Mouse (Mus musculus): ENCODE results near the gene Dync1li1. TPM values are rescaled to one million over a fixed set of nuclear protein-coding genes. Genes with fewer than 3 reads are reported as not detected.
A peak's percentile ranks its signal among the peaks of the same experiment; 100 is the strongest.

Dync1li1 gene
- polyA plus RNA-seq, 1 experiment from 2014 or later: 110 TPM

DNA sequence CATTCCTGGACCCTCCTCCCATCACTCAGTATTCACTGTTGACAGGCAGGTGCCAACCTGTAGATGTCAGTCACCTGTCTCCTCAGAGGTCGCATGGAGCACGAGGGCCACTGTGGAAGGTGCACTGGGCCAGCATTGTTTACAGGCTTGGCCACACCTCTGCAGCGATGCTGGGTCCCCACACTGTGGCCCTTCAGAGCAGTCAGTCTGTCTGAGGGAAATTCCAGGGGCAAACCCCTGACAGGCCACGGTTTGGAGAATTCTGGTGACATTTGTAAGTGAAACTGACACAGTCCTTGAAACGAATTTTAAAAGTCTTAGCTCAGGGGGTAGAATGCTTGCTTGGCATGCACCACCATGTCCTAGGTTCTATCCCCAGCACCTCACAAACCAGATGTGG, 71.8 kb downstream of the Dync1li1 start:
- no peak for ATAC-seq (replicated peaks)
- H3K9me3 ChIP-seq: no peaks in the 10 kb centered on the region
- H3K27me3 ChIP-seq: no peaks in the 10 kb centered on the region
- H3K4me1 ChIP-seq: no peaks in the 10 kb centered on the region
- no peak overlapping the region for H3K9ac ChIP-seq (replicated peaks)
- 81% methylated on average over 5 of the region's 5 CpGs for WGBS
- H3K4me2 ChIP-seq (replicated peaks): no peak overlapping the region
- H3K27ac ChIP-seq (replicated peaks): no peak overlapping the region
- H3K4me3 ChIP-seq: no peak overlapping the region
- no peaks in the 10 kb centered on the region for H3K36me3 ChIP-seq

DNA sequence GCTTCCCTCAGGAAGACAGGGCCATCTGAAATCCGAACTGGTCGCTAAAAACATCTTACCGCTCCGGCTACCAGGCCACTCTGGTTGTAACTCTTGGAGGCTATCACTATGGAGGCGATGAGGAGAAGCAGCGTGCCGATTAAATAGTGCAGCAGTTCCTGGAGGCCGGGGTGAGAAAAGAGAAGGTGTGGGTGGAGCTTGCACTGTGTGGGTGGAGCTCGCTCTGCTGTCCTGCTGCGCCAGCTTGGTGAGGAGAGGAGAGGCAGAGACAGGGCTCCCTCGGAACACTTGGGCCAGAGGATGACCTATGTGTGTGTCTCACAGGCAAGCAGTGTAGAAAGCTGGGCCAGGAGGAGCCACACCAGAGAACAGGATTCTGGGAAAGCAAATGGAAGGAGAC, 73.3 kb downstream of the Dync1li1 start:
- H3K9me3 ChIP-seq: no peaks in the 10 kb centered on the region
- 77% methylated on average over 11 of the region's 11 CpGs for WGBS
- no peak overlapping the region for H3K9ac ChIP-seq (replicated peaks)

DNA sequence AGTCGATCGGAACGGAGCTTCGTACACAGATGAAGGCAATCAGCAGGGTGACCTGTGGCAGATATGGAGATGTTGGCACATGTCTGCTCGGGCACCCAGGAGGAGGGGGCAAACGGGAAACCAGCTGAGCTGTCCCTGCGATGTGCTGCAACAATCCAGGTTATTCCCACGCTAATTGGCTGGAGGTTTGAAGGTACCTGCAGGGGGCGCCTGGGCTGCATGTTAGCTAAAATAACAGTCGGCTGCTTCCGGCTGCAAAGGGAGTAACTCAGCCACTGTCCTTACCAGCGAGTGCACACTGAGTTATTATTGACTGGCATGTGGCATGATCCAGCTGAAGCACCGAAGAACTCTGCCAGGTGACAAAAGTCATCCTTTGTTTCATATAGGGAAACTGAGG, 74.8 kb downstream of the Dync1li1 start:
- no peaks in the 10 kb centered on the region for H3K36me3 ChIP-seq
- WGBS: 57% methylated on average over 13 of the region's 13 CpGs
- no peaks in the 10 kb centered on the region for H3K9me3 ChIP-seq

More for the DNA sequence above, 73.3 kb downstream of the Dync1li1 start:
- Histone ChIP-seq H3K4me2 (replicated peaks) (no peak overlapping the region), H3K27me3 (no peaks in the 10 kb centered on the region), H3K4me3 (no peak overlapping the region), H3K4me1 (peaks cover 4% of the 10 kb centered on the region), H3K36me3 (no peaks in the 10 kb centered on the region), H3K27ac (replicated peaks) (no peak overlapping the region)
- ATAC-seq (replicated peaks): no peak

DNA sequence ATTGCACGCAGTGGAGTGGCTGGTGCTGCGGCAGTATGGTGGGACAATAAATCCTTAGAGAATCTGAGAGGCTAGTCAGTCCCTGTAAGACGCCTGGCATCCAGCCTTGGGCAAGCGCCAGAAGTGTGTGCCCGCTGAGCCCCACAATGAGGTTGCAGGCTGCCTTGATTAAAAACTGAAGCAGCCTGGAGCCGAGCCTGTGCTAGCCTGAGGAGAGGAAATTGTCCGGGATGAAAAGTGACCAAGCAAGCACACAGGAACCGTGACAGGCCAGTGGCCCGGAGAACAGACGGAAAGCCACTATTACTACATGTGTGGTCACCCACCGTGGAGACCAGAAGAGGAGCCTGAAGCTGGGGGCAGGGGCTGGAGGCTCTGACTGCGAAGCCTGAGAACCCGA, 78.4 kb downstream of the Dync1li1 start:
- H3K27ac ChIP-seq (replicated peaks): peak overlapping the region; percentile 41; the same call in 1 of the 2 replicates
- H3K4me1 ChIP-seq: peaks cover 16% of the 10 kb centered on the region
- WGBS: 23% methylated on average over 13 of the region's 13 CpGs
- H3K4me3 ChIP-seq: no peak overlapping the region
- H3K9ac ChIP-seq (replicated peaks): no peak overlapping the region
- no peak overlapping the region for H3K4me2 ChIP-seq (replicated peaks)
- no peaks in the 10 kb centered on the region for H3K27me3 ChIP-seq
- no peaks in the 10 kb centered on the region for H3K36me3 ChIP-seq
- H3K9me3 ChIP-seq: no peaks in the 10 kb centered on the region
- ATAC-seq (replicated peaks): peak; percentile 84

More for the DNA sequence above, 74.8 kb downstream of the Dync1li1 start:
- Histone ChIP-seq H3K4me2 (replicated peaks) (no peak overlapping the region), H3K27me3 (no peaks in the 10 kb centered on the region), H3K4me3 (no peak overlapping the region), H3K9ac (replicated peaks) (no peak overlapping the region), H3K4me1 (peaks cover 16% of the 10 kb centered on the region), H3K27ac (replicated peaks) (no peak overlapping the region)
- ATAC-seq (replicated peaks): no peak

DNA sequence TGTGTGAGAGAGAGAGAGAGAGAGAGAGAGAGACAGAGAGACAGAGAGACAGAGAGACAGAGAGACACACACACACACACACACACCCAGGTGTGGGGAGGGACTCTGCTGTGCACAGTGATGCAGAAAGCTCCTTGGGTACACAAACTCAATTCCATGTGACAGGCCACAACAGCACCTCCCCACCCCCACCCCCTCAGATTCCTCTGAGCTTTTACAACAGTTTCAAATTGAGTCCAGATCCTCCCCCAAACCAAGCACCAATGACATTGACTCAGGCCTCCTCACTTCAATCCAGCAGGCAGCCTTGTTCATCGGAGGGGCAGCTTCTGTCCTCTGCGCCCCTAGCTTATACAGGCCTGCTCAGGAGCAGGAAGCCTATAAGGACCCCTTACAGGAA, 78.9 kb downstream of the Dync1li1 start:
- no peak overlapping the region for H3K9ac ChIP-seq (replicated peaks)
- H3K9me3 ChIP-seq: no peaks in the 10 kb centered on the region
- no peaks in the 10 kb centered on the region for H3K27me3 ChIP-seq
- H3K4me3 ChIP-seq: no peak overlapping the region
- peak; percentile 23 for ATAC-seq (replicated peaks)
- no peaks in the 10 kb centered on the region for H3K36me3 ChIP-seq
- WGBS: 83% methylated on average over 2 of the region's 2 CpGs
- no peak overlapping the region for H3K4me2 ChIP-seq (replicated peaks)
- no peak overlapping the region for H3K27ac ChIP-seq (replicated peaks)
- peaks cover 16% of the 10 kb centered on the region for H3K4me1 ChIP-seq

DNA sequence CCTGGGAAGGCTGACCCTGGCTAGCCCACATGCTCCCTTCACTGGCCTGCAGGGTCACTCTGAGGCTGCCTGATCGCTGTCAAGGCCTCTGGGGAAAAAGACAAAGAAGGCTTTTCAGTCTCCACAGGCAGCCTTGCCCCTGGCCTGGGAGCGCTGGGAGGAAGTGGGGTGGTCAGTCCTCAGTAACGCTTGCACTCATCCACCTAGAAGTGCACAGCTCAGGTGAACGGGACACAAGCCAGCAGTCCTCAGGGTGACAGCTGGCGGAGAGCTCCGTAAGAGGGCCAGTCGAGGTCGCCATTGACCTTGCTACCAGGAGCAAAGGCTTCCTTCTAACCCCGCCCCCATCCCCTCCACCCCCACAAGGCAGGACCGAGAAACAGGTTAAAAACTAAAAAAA, 79.5 kb downstream of the Dync1li1 start:
- no peak overlapping the region for H3K9ac ChIP-seq (replicated peaks)
- ATAC-seq (replicated peaks): no peak
- H3K9me3 ChIP-seq: no peaks in the 10 kb centered on the region
- WGBS: 62% methylated on average over 10 of the region's 10 CpGs
- H3K4me3 ChIP-seq: no peak overlapping the region
- H3K27me3 ChIP-seq: no peaks in the 10 kb centered on the region
- H3K4me2 ChIP-seq (replicated peaks): no peak overlapping the region
- no peaks in the 10 kb centered on the region for H3K36me3 ChIP-seq
- H3K4me1 ChIP-seq: peaks cover 16% of the 10 kb centered on the region
- H3K27ac ChIP-seq (replicated peaks): no peak overlapping the region

DNA sequence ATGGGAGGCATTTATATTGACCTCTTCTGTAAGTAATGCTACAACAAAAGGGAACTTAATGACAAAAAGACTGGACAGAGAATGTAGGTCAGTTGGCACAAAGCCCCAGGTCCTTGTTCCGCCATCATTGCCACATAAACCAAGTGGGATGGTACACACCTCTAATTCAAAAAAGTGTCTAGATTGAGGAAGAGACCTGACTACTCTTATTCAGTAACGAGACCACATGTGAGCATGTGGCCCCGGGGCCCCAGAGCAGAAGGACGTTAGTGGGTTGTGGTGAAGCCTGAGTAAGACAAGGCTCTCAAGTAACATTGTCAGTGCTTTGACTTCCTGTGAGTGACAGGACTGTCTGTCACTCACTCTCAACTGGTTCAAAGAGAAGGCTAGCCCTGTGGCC, 81.6 kb downstream of the Dync1li1 start:
- Histone ChIP-seq H3K9me3 (no peaks in the 10 kb centered on the region), H3K36me3 (no peaks in the 10 kb centered on the region), H3K27ac (replicated peaks) (no peak overlapping the region), H3K4me3 (no peak overlapping the region), H3K4me2 (replicated peaks) (no peak overlapping the region), H3K27me3 (no peaks in the 10 kb centered on the region), H3K4me1 (peaks cover 16% of the 10 kb centered on the region), H3K9ac (replicated peaks) (no peak overlapping the region)
- WGBS: 83% methylated on average over 4 of the region's 4 CpGs
- ATAC-seq (replicated peaks): no peak

DNA sequence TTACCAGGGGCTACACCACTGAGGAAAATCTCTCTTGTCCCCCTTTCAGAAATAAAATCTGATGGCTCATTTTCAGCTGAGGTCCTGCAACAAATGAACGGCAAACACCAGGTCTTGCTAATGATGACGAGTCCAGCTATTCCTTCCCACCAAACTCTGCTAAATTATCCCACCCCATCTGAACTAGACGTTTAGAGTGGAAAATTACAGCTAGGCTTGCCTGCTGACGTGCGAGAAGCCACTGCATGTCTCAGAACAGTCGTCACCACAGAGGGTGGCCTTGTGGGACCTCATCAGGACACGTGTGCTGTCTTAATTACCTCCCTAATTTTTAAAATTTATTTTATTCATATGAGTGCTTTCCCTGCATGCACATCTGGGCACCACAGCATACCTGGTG, 83.0 kb downstream of the Dync1li1 start:
- no peak overlapping the region for H3K4me2 ChIP-seq (replicated peaks)
- no peaks in the 10 kb centered on the region for H3K9me3 ChIP-seq
- no peaks in the 10 kb centered on the region for H3K27me3 ChIP-seq
- H3K36me3 ChIP-seq: no peaks in the 10 kb centered on the region
- peaks cover 15% of the 10 kb centered on the region for H3K4me1 ChIP-seq
- no peak overlapping the region for H3K9ac ChIP-seq (replicated peaks)
- H3K27ac ChIP-seq (replicated peaks): no peak overlapping the region
- no peak for ATAC-seq (replicated peaks)
- H3K4me3 ChIP-seq: no peak overlapping the region
- WGBS: 87% methylated on average over 7 of the region's 7 CpGs

Other genes with a start within 250 kb of the Dync1li1 start
- not detected in 2 replicates for gene Ccr4, start 183.9 kb upstream of the Dync1li1 start, polyA plus RNA-seq (2015; fragmentation: Nextera tagmentation; extraction: Ambion mirVana)
- not detected in 2 replicates for gene C130032M10Rik, start 173.1 kb upstream of the Dync1li1 start, polyA plus RNA-seq (2015; fragmentation: Nextera tagmentation; extraction: Ambion mirVana)
- 0.11 and 0.14 TPM in 2 replicates for gene Trim71, start 124.4 kb upstream of the Dync1li1 start, polyA plus RNA-seq (2015; fragmentation: Nextera tagmentation; extraction: Ambion mirVana)
- 57.9 and 60.1 TPM in 2 replicates for gene Cnot10, start 48.6 kb upstream of the Dync1li1 start, polyA plus RNA-seq (2015; fragmentation: Nextera tagmentation; extraction: Ambion mirVana)
- 24.7 and 26.5 TPM in 2 replicates for gene Cmtm6, start 42.3 kb downstream of the Dync1li1 start, polyA plus RNA-seq (2015; fragmentation: Nextera tagmentation; extraction: Ambion mirVana)
- gene Cmtm7, start 93.1 kb downstream of the Dync1li1 start, polyA plus RNA-seq (2015; fragmentation: Nextera tagmentation; extraction: Ambion mirVana): 15.2 and 18.1 TPM in 2 replicates
- gene Cmtm8, start 155.4 kb downstream of the Dync1li1 start, polyA plus RNA-seq (2015; fragmentation: Nextera tagmentation; extraction: Ambion mirVana): 7.9 and 8.4 TPM in 2 replicates
- 29.9 and 30.9 TPM in 2 replicates for gene Gpd1l, start 245.2 kb downstream of the Dync1li1 start, polyA plus RNA-seq (2015; fragmentation: Nextera tagmentation; extraction: Ambion mirVana)